Mouse (Mus musculus): ENCODE data around the gene Sclt1.
A peak's percentile ranks its signal among the peaks of the same experiment; 100 is the strongest.

Sclt1 gene

GRCm38 (mm10) chr3:41605601-41606329 is 136.5 kb downstream of the Sclt1 start:
- DNase-seq, result no peak

DNA sequence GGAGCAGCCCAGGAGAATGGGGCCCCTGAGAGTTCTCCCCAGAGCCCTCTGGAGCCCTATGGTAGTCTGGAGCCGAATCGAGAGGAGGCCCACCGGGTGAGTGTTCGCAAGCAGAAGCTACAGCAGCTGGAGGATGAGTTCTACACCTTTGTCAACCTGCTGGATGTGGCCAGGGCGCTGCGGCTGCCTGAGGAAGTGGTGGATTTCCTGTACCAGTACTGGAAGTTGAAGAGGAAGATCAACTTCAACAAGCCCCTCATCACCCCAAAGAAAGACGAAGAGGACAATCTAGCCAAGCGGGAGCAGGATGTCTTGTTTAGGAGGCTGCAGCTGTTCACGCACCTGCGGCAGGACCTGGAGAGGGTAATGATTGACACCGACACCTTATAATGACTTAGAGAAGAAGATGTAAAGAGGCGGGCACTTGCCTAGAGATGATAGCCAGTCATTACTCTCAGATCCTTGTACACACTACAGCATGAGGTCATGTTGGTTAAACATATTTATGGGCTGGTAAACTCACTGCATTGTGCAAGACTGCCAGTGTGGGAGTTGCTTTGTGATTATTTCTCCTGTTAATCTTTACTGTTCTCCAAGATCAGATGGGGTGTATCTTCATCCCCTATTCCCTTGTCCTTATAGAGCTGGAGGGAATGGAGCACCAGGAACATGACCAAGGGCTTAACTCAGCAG is 137.5 kb downstream of the Sclt1 start:
- no peak for DNase-seq

- no peak for DNase-seq
Observed at GRCm38 (mm10) chr3:41603470-41604019, 138.8 kb downstream of the Sclt1 start.

- no peak for DNase-seq
Observed at GRCm38 (mm10) chr3:41602933-41603332, 139.4 kb downstream of the Sclt1 start.

DNA sequence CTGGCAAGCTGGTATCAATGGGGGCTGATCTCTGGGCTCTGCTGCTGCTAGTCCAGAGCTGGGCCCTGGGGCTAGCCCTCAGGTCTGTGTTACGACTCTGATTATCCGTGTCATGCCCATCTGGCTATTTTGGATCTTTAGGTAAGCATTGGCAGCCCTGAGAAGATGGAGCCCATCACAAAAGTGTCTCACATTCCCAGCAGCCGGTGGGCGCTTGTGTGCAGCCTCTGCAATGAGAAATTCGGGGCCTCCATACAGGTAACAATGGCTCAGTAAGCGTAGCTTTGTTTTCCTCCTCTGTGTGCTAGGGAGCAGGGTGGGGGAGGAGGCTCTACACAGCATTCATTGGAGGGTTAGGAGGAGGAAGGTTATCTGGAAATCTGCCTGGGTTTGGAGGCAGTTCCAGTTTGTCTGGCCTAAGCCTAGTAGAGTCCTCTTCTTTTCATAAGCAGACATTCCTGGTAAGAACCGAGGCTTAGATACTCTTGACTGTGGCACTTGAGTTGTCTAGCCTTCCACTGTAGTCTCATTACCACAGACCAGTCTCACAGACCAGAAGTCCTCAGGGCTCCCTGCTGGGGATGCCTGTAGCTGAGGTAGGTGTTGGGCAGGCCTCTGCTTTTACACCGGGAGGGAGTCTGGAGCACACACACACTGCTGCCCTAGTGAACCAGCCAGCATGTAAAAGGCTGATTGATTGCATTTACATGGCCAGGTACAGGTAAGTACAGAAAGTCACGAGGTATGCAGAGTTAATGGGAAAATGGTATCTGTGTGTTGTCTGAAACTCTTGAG is 140.9 kb downstream of the Sclt1 start:
- no peak for DNase-seq

- peak; percentile 72 to 84 for DNase-seq
Observed at GRCm38 (mm10) chr3:41599806-41600589, 142.3 kb downstream of the Sclt1 start.

DNA sequence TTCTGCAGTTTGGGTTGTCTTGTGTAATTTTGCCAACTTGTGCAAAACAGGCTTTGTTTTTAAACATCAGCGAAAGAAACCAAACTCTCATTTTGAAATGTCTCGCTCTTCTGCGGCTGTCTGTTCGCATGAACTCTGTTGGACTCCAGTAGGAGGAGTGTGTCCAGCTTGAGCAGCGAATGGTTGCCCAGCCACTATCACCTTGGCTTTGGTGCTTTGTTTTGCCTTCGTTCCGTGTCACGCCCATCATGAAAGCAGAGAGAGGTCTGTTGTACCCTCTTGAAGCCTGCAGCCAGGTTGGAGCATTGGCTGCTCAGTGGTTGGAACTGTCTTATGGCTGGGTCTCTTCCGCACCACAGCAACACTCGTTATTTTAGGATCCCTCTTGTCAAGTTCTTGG is 143.1 kb downstream of the Sclt1 start:
- no peak for DNase-seq

DNA sequence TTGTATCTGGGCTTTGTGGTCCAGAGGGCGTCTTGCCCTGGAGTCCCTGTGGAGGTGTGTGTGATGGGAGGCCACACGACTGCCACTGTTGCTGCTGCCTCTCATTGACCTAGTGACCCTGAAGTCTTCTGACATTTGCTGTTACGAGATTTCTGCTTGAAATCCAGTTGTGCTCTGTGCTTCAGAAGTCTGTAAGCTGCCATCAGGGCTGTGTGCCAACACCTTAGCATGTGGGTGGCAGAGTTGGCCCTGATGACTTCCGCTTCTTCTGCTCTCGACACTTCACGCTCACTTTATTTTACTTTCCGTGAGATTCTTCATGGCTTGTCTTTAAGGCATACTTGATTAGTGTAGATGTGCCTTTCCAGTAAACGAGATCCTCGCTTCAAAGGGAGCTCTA is 143.9 kb downstream of the Sclt1 start:
- no peak for DNase-seq

DNA sequence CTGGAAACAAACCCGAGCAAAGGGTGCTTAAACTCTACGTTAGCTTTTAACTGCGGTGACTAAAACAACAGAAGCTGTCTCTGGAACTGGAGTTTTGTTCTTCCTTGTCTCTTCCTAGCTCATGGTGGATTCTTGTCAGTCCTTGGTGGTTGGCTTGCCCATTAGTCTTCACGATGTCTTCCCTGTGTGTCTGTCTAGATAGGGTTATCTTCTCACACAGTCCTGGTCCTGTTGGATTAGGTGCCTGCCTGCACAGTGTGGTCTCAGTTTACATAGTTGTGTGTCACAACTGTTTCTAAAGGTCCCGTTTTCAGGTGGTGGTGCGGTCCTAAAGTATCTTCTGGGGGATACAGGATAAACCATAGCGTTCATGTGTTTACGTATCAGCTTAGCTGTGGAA is 145.3 kb downstream of the Sclt1 start:
- no peak for DNase-seq

DNA sequence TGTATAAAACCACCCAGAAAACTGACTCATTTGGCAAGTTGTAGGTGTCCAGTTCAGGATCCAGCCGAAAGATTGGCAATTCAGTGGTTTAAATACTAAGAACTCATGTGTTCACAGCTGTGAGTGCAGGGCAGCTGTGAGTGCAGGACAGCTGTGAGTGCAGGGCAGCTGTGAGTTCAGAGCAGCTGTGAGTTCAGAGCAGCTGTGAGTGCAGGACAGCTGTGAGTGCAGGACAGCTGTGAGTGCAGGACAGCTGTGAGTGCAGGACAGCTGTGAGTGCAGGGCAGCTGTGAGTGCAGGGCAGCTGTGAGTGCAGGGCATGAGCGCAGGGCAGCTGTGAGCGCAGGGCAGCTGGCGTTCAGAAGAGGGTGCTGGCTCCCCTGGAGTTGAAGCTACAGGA is 147.3 kb downstream of the Sclt1 start:
- no peak for DNase-seq

DNA sequence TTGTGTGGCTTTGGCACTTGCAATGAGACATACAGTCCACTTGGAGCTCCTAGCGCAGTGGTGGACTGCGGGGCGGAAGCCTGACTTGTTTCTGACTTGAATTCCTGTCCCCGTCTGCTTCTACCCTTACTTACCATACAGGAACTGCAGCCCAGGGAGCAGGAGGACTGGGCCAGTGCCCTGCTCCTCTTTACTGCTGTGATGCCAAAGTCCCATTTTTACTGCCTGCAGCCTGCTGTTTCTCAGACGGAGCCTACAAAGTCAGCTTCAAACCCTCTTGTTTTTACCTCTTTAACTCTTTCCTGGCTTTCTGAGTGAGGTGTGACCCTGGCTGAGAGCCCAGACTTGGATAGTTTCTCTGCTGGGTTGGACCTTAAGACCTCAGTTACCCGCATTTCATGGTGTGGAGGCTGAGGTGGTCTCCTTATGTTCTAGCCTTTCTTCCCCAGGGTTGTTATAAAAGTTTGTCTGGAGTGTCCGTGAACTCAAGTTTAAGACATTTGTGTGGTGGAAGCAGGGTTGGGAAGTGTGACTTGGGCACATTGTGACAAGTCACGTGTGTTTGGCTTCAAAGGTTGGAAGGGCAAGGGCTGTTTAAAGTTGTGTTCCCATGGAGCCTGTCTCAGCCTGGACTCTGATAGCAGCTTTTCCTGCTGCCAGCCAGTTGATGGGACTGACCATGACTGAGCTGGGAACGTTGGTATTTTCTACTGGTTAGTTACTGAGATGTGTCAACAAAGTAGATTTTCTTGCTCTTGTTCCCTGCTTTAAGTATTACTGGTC is 148.0 kb downstream of the Sclt1 start:
- DNase-seq, result no peak

DNA sequence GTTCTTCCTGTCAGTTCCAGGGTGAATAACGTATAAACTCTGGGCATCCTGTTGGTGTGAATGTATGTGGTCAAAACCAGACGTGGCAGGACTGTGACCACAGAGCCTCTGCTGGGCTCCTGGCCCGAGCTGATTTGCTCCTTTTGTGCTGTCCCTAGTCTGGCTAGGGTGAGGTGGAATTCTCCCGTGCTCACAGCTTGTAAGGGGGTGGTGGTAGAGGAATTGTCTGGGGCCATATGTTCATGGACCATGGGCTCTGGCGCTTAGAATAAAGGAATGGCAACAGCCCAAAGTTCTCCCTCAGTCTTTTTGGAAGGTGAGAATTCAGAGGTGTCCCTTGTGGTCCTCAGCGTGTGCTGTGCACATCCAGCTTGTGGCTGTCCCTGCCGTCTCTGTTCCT is 149.5 kb downstream of the Sclt1 start:
- DNase-seq, result peak in 1 of 2 experiments; percentile 44

GRCm38 (mm10) chr3:41591651-41592170 is 150.6 kb downstream of the Sclt1 start:
- no peak for DNase-seq

GRCm38 (mm10) chr3:41590695-41591559 is 151.4 kb downstream of the Sclt1 start:
- DNase-seq, result no peak

DNA sequence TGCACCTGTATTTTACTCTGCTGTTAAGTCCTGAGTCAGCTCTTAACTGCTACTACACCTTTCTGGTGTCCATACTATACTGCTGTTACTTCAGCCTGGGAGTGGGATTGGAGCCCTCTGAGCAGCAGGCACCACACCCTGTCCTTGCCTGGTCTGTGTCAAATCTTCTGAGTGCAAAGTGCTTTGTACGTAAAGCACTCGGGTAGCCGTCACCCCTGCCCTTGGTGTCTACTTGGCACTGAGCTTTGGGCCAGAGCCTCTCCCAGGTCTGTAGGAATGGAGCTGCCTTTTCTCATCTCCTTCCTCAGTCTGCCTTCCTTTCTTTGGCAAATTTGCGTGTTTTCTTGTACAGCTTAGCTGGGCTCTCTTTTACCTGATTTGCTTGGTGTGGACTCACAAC is 152.3 kb downstream of the Sclt1 start:
- DNase-seq, result no peak

DNA sequence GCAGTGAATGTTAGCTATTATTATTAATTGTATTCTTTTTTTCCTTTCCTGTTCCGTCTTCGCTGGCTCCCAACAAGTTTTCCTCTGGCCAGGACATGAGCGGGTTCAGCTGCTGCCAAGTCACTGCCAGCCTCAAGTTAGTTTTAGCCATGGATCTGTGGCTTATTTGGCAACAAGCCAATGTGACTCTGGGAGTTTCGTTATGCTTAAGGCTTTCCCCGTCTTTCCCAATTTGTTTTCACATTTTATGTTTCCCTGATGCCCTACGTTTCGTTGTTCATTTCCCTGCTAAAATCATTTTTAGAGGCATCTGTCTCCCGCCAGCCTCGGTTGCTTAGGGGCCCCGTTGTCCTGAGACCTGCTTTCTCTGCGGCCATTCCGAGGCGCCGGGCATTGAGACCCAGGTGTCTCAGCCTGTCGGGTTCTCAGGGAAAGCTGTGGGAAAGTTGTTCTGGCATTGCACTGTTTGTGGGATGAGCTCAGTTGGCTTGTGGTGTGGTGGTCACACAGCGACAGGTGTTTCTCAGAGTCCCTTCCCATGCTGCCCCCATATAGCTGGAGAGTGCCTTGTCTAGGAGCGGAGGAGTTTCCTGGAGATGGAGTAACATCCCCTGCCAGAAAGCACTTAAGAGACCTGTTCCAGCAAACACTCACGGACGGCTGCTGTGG is 152.9 kb downstream of the Sclt1 start:
- DNase-seq, result no peak

DNA sequence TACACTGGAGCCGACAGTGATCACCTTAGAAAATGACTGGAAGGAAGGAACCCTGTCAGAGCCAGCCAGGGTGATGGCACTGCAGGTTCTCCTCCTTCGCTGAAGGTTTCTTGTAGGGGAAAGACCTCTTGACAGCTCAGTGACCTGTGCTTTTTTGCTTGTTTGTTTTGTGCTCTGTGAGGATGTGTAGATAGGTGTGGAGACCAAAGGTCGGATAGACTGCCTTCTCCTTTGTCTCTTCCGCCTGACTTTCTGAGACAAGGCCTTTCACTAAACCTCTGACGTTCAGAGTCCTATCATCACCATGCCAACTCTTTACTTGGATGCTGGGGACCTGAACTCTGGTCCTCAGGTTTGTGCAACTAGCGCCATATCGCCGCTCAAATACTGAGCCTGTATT is 153.8 kb downstream of the Sclt1 start:
- DNase-seq, result no peak

- no peak for DNase-seq
Observed at GRCm38 (mm10) chr3:41587588-41587987, 154.7 kb downstream of the Sclt1 start.

- DNase-seq, result no peak
Observed at GRCm38 (mm10) chr3:41586917-41587316, 155.4 kb downstream of the Sclt1 start.

DNA sequence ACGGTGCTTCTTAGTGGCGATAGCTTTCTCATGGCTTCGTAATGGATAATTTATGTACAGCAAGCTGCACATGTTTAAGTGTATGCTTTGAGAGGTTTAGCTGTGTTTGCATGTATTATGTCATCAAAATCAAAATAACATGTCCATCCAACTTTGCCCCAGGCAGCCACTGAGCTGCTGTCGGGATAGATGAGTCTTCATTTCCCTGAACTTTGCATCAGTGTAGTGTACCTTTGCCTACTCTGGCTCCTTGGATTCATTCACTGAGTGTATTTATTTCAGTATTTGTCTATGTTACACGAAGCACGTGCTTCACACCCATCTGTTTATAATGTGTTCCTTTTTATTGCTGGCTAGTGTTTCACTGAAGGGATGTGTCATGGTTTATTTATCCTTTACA is 156.0 kb downstream of the Sclt1 start:
- no peak for DNase-seq
